Mouse (Mus musculus) MEL (cell line): Measurements from ENCODE around the gene Icam5. TPM values are rescaled to one million over a fixed set of nuclear protein-coding genes. Genes with fewer than 3 reads are reported as not detected.

Experiments
- DNase-seq: peaks from one replicate; pipeline ENCODE4 v3.0.0; 2011; ENCODE audit warnings: low read depth, low spot score
- H3K27ac ChIP-seq: 2 replicates; pipeline ENCODE4 v1.5.1; 2012; ENCODE audit warnings: low read depth, mild to moderate bottlenecking, control low read depth, low read length, moderate library complexity; ENCODE audit not compliant: control insufficient read depth
- H3K27me3 ChIP-seq, 2 experiments: fragments of 150-350 bp in 1 of 2; sonication (generic) in 1 of 2; 2 replicates each; pipeline ENCODE4 v1.6.1; 2012; ENCODE audit warnings: low read length in 2 of 2, mild to moderate bottlenecking in 2 of 2, improper control_type of control experiment in 1 of 2, moderate library complexity in 1 of 2; ENCODE audit not compliant: insufficient read depth in 2 of 2, control insufficient read depth in 1 of 2
- H3K36me3 ChIP-seq, 2 experiments: 2 replicates each; pipeline ENCODE4 v1.6.1; 2012 to 2014; ENCODE audit warnings: low read length in 2 of 2, improper control_type of control experiment in 1 of 2, inconsistent platforms in 1 of 2, mild to moderate bottlenecking in 1 of 2; ENCODE audit not compliant: insufficient read depth in 2 of 2, control insufficient read depth in 1 of 2
- H3K4me1 ChIP-seq, 2 experiments: fragments of 150-350 bp in 1 of 2; sonication (generic) in 1 of 2; 2 replicates each; pipeline ENCODE4 v1.6.1; 2012; ENCODE audit warnings: low read length in 2 of 2, improper control_type of control experiment in 1 of 2, mild to moderate bottlenecking in 1 of 2; ENCODE audit not compliant: insufficient read depth in 2 of 2, control insufficient read depth in 1 of 2
- H3K4me3 ChIP-seq, 2 experiments: fragments of 150-350 bp in 1 of 2; sonication (generic) in 1 of 2; 2 replicates each; pipeline ENCODE4 v1.5.1; 2012; ENCODE audit warnings: low read depth in 2 of 2, low read length in 2 of 2, mild to moderate bottlenecking in 2 of 2, moderate library complexity in 2 of 2, control low read depth in 1 of 2, improper control_type of control experiment in 1 of 2; ENCODE audit not compliant: control insufficient read depth in 1 of 2, insufficient read depth in 1 of 2
- H3K79me2 ChIP-seq: 2 replicates; pipeline ENCODE4 v1.6.1; 2012; ENCODE audit warnings: mild to moderate bottlenecking, low read length, moderate library complexity; ENCODE audit not compliant: control insufficient read depth, poor library complexity, insufficient read depth
- H3K9ac ChIP-seq: 2 replicates; pipeline ENCODE4 v1.6.1; 2012; ENCODE audit warnings: low read depth, mild to moderate bottlenecking, control low read depth, low read length, moderate library complexity; ENCODE audit not compliant: control insufficient read depth, poor library complexity, severe bottlenecking
- H3K9me3 ChIP-seq: fragments of 150-350 bp; sonication (generic); replicated peaks from 2 replicates; pipeline ENCODE4 v1.6.1; 2012; ENCODE audit warnings: mild to moderate bottlenecking, low read length, improper control_type of control experiment, moderate library complexity; ENCODE audit not compliant: insufficient read depth
- CHD1 ChIP-seq: IDR thresholded peaks from 2 replicates; pipeline ENCODE4 v1.6.1; 2012; ENCODE audit warnings: low read depth, mild to moderate bottlenecking, inconsistent platforms, low read length, improper control_type of control experiment
- CTCF ChIP-seq, 3 experiments: IDR thresholded peaks in 2 of 3; conservative IDR thresholded peaks in 1 of 3; 2 replicates each; pipeline ENCODE4 v1.5.1; 2011 to 2012; ENCODE audit warnings: low read length in 3 of 3, low read depth in 2 of 3, mild to moderate bottlenecking in 2 of 3, improper control_type of control experiment in 1 of 3, inconsistent platforms in 1 of 3, mixed read lengths in 1 of 3, moderate library complexity in 1 of 3; ENCODE audit not compliant: control insufficient read depth in 1 of 3, insufficient read depth in 1 of 3, poor library complexity in 1 of 3, severe bottlenecking in 1 of 3
- ELF1 ChIP-seq: IDR thresholded peaks from 2 replicates; pipeline ENCODE4 v1.6.1; 2014; ENCODE audit warnings: low read depth, mild to moderate bottlenecking, inconsistent platforms, low read length, improper control_type of control experiment, moderate library complexity
- EP300 ChIP-seq, 2 experiments: IDR thresholded peaks; 2 replicates each; pipeline ENCODE4 v1.6.1; 2011; ENCODE audit warnings: improper control_type of control experiment in 2 of 2, low read length in 2 of 2, low read depth in 1 of 2, mild to moderate bottlenecking in 1 of 2
- JUND ChIP-seq: IDR thresholded peaks from 2 replicates; pipeline ENCODE4 v1.6.1; 2011; ENCODE audit warnings: low read depth, mild to moderate bottlenecking, improper control_type of control experiment, low read length
- KAT2A ChIP-seq: conservative IDR thresholded peaks from 2 replicates; pipeline ENCODE4 v1.6.1; 2012; ENCODE audit warnings: low read depth, low read length, improper control_type of control experiment, inconsistent platforms
- MAZ ChIP-seq: IDR thresholded peaks from 2 replicates; pipeline ENCODE4 v1.6.1; 2012; ENCODE audit warnings: low read depth, mild to moderate bottlenecking, inconsistent platforms, low read length, improper control_type of control experiment
- MXI1 ChIP-seq: IDR thresholded peaks from 2 replicates; pipeline ENCODE4 v1.6.1; 2011; ENCODE audit warnings: mild to moderate bottlenecking, low read depth, low read length, improper control_type of control experiment
- NELFE ChIP-seq: IDR thresholded peaks from 2 replicates; pipeline ENCODE4 v1.6.1; 2011; ENCODE audit warnings: low read depth, low read length, improper control_type of control experiment
- POLR2A ChIP-seq, 2 experiments: IDR thresholded peaks; 2 replicates each; pipeline ENCODE4 v1.6.1; 2011 to 2012; ENCODE audit warnings: low read length in 2 of 2, mild to moderate bottlenecking in 2 of 2, control low read depth in 1 of 2, improper control_type of control experiment in 1 of 2, low read depth in 1 of 2, moderate library complexity in 1 of 2; ENCODE audit not compliant: control insufficient read depth in 1 of 2, insufficient read depth in 1 of 2, poor library complexity in 1 of 2
- POLR2AphosphoS2 ChIP-seq: IDR thresholded peaks from 2 replicates; pipeline ENCODE4 v1.6.1; 2011; ENCODE audit warnings: low read length, improper control_type of control experiment
- POLR2AphosphoS5 ChIP-seq: IDR thresholded peaks from 2 replicates; pipeline ENCODE4 v1.6.1; 2012; ENCODE audit warnings: low read depth, borderline replicate concordance, mild to moderate bottlenecking, inconsistent platforms, low read length, moderate library complexity, mixed read lengths
- RAD21 ChIP-seq: IDR thresholded peaks from 2 replicates; pipeline ENCODE4 v1.6.1; 2011; ENCODE audit warnings: mild to moderate bottlenecking, low read depth, low read length, improper control_type of control experiment
- TAL1 ChIP-seq: IDR thresholded peaks from 2 replicates; pipeline ENCODE4 v1.6.1; 2012; ENCODE audit warnings: mild to moderate bottlenecking, inconsistent platforms, low read length, moderate library complexity, mixed read lengths
- TBP ChIP-seq: IDR thresholded peaks from 2 replicates; pipeline ENCODE4 v1.8.0; 2011; ENCODE audit warnings: low read depth, low read length, improper control_type of control experiment
- TCF12 ChIP-seq: IDR thresholded peaks from 2 replicates; pipeline ENCODE4 v1.6.1; 2014; ENCODE audit warnings: low read depth, mild to moderate bottlenecking, inconsistent platforms, low read length, improper control_type of control experiment, moderate library complexity
- UBTF ChIP-seq: IDR thresholded peaks from 2 replicates; pipeline ENCODE4 v1.6.1; 2012; ENCODE audit warnings: low read depth, mild to moderate bottlenecking, inconsistent platforms, low read length, improper control_type of control experiment, moderate library complexity, borderline replicate concordance; ENCODE audit not compliant: insufficient read depth
- USF1 ChIP-seq: IDR thresholded peaks from 2 replicates; pipeline ENCODE4 v1.6.1; 2014; ENCODE audit warnings: low read depth, mild to moderate bottlenecking, inconsistent platforms, low read length, improper control_type of control experiment, moderate library complexity
- USF2 ChIP-seq, 2 experiments: IDR thresholded peaks; 2 replicates each; pipeline ENCODE4 v1.6.1; 2011 to 2012; ENCODE audit warnings: improper control_type of control experiment in 2 of 2, low read length in 2 of 2, borderline replicate concordance in 1 of 2, inconsistent platforms in 1 of 2, low read depth in 1 of 2, mild to moderate bottlenecking in 1 of 2; ENCODE audit not compliant: insufficient read depth in 1 of 2
- ZC3H11A ChIP-seq: IDR thresholded peaks from 2 replicates; pipeline ENCODE4 v1.6.1; 2012; ENCODE audit warnings: low read depth, mild to moderate bottlenecking, inconsistent platforms, low read length, improper control_type of control experiment
- ZKSCAN1 ChIP-seq: IDR thresholded peaks from 2 replicates; pipeline ENCODE4 v1.6.1; 2012; ENCODE audit warnings: low read depth, mild to moderate bottlenecking, inconsistent platforms, low read length, improper control_type of control experiment, moderate library complexity
- polyA plus RNA-seq, 2 experiments: library from polyadenylated mRNA; stranded (reverse) in 1 of 2; unstranded in 1 of 2; fragments of >175 nt in 1 of 2; fragments of >200 nt in 1 of 2; gene quantifications; 2 replicates each; pipeline versions ENCODE4 v1.2.1 to v1.2.4; 2012; ENCODE audit warnings: low replicate concordance in 2 of 2, low read depth in 1 of 2; ENCODE audit not compliant: insufficient read length in 2 of 2, insufficient read depth in 1 of 2, missing spikeins in 1 of 2
- total RNA-seq: library from RNA; depleted of rRNA; stranded (reverse); fragments of 300-350 nt; gene quantifications from 2 replicates; pipeline ENCODE4 v1.2.3, GENCODE M21; 2012

The Icam5 gene
- total and polyA plus RNA-seq, 3 experiments: 4.8 to 9.5 TPM; not detected in 1

DNA sequence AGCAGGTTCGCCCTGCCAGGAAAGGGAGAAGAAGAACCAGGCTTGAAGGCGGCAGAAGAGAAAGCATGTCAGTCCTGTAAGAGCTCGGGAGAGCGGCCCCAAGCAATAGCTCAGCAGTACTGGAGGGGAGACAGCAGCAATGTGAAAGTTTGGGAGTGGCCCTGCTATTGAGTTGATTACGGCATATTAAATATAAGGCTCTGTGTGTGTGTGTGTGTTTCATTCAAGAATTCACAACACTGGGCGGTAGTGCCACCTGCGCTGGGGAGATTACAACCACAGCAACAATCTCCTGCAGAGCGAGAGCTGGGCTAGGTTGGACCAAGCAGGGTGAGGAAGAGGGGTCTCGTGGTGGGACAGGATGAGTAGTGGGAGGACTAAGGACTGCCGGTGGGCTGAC lies 19.7 kb downstream of the Icam5 start (continued):
- TF ChIP-seq EP300 (IDR thresholded peaks at IDR 0.05; ENCODE audit: low read depth in 1 of 2, low read length in 2 of 2) (peak; percentile 91 to 93), POLR2A (IDR thresholded peaks at IDR 0.05; ENCODE audit: control insufficient read depth in 1 of 2, insufficient read depth in 1 of 2, low read depth in 1 of 2, low read length in 2 of 2, poor library complexity in 1 of 2) (0 out of 4 replicates have a peak, but pooled peaks of 1 of the 2 experiments have one; percentile 33), UBTF (0 out of 2 replicates have a peak, but pooled peaks have one; percentile 74)

DNA sequence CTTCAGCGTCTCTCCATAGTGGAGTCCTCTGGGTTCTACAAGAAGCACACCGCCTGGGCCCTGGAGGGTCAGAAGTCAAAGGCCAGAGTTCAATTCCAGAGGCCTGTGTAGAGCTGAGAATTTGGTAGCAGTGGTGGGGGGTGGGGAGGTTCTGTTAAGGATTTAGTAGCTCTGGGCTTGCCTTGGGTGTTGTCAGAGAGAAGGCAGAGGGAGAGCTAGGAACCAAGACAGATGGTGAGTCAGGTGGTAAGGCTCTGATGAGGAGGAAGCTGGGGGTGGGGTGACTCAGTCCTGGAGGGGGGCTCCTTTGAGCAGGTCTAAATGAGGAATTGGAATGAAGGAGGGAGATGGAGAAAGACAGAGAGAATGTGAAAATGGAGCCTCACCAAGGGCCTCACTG lies 31.1 kb downstream of the Icam5 start:
- Histone ChIP-seq H3K27ac (no peak overlapping the region), H3K9ac (no peak overlapping the region), H3K79me2 (no peaks in the 10 kb centered on the region), H3K4me1 (no peaks in the 10 kb centered on the region), H3K9me3 (no peaks in the 10 kb centered on the region), H3K27me3 (no peaks in the 10 kb centered on the region), H3K36me3 (peaks cover 0 to 13% of the 10 kb centered on the region in 2 experiments; a peak in 2 of 4 replicates), H3K4me3 (no peak overlapping the region)
- no peak for DNase-seq
- TF ChIP-seq USF2 (IDR thresholded peaks at IDR 0.05; ENCODE audit: borderline replicate concordance in 1 of 2, insufficient read depth in 1 of 2, low read depth in 1 of 2, low read length in 2 of 2) (0 out of 4 replicates have a peak, but pooled peaks of 1 of the 2 experiments have one; percentile 10), KAT2A (no peak)

DNA sequence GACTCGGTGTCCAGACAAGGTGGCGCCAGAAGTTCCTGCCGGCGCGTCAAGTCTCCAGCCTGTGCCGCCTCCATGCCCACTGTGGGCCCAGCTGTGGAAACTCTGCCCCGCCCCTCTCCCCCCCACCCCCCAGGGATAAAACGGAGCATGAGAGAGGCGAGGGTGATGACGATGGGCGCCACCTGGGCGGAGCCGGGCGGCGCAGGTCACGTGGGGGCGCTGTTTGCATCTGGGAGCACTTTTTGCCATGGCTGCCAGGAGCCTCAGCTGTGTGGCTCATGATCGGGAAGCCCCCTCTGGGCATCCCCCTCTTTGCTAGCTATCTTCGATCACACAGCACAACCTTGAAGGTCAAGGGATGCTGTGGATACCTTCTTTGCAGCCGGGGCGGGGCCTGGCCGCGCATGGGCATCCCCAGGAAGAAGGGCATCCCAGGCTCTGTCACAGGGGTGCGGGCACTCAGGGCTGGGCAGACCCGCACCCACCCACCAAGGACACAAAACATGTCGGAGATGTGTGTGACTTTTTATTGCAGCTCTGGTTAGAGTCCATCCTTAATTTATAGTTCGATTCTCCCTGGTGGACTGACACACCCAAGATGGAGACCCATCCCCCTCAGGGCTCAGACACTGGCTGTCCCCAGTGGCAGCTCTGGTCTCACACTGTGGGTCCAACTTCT lies 35.3 kb downstream of the Icam5 start, which contains the start of gene Zglp1:
Gene Zglp1, minus strand, starts transcription at position 88 of the 679 bp plus-strand sequence.
- H3K4me3 ChIP-seq: no peak within 1 kb of the TSS
- H3K9me3 ChIP-seq: no peaks in the 10 kb centered on the region
- TF ChIP-seq CTCF (IDR thresholded peaks at IDR 0.05 in 2 of 3, conservative IDR thresholded peaks at IDR 0.05 in 1 of 3; ENCODE audit: control insufficient read depth in 1 of 3, insufficient read depth in 1 of 3, low read depth in 2 of 3, low read length in 3 of 3, poor library complexity in 1 of 3, severe bottlenecking in 1 of 3) (peak in 1 of 3 experiments; percentile 31; a peak in 2 of 6 replicates), MAZ (no peak)
- H3K27me3 ChIP-seq: no peaks in the 10 kb centered on the region
- no peak within 1 kb of the TSS for H3K9ac ChIP-seq
- no peak within 1 kb of the TSS for H3K27ac ChIP-seq
- H3K4me1 ChIP-seq: peaks cover 2 to 10% of the 10 kb centered on the region in 2 experiments; a peak in 3 of 4 replicates
- peaks cover 20% of the 10 kb centered on the region for H3K79me2 ChIP-seq
- DNase-seq: no peak
- H3K36me3 ChIP-seq: peaks cover 7 to 30% of the 10 kb centered on the region in 2 experiments

DNA sequence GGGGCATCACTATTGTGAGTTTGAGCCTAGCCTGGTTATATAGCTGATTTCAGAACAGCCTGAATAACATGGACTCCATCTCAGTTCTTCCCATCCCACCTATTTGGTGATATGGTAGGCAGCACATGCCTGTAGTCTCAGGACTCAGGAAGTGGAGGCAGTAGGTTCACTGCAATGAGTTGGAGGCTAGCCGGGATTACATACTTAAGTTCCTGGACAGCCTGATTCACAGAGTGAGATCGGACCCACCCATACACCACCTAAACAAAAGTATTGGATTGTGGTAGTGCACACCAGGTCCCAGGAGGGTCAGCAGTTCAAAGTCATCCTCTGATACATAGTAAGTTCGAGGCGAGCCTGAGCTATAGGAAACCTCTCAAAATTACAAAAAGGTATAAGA lies 40.8 kb downstream of the Icam5 start:
- Histone ChIP-seq H3K4me1 (peaks cover 9 to 17% of the 10 kb centered on the region in 2 experiments; a peak in 3 of 4 replicates), H3K4me3 (peak overlapping the region; percentile 54 to 62), H3K79me2 (peaks cover 35% of the 10 kb centered on the region), H3K27ac (peak overlapping the region; percentile 52), H3K27me3 (no peaks in the 10 kb centered on the region), H3K9me3 (no peaks in the 10 kb centered on the region), H3K36me3 (peaks cover 19 to 24% of the 10 kb centered on the region in 2 experiments), H3K9ac (peak overlapping the region; percentile 68)
- peak; percentile 83 for DNase-seq
- no peak for TF ChIP-seq TAL1
- no peak for TF ChIP-seq JUND
- TF ChIP-seq RAD21: no peak; the same call in 1 of the 2 replicates
- TF ChIP-seq TCF12: no peak
- TF ChIP-seq CHD1: peak; percentile 59; the same call in 1 of the 2 replicates
- no peak; the same call in 1 of the 2 replicates for TF ChIP-seq POLR2AphosphoS5
- TF ChIP-seq POLR2AphosphoS2: no peak
- TF ChIP-seq USF1: 0 out of 2 replicates have a peak, but pooled peaks have one; percentile 22
- TF ChIP-seq EP300 (IDR thresholded peaks at IDR 0.05; ENCODE audit: low read depth in 1 of 2, low read length in 2 of 2): 0 out of 4 replicates have a peak, but pooled peaks of 1 of the 2 experiments have one; percentile 26
- no peak for TF ChIP-seq POLR2A (IDR thresholded peaks at IDR 0.05; ENCODE audit: control insufficient read depth in 1 of 2, insufficient read depth in 1 of 2, low read depth in 1 of 2, low read length in 2 of 2, poor library complexity in 1 of 2)
- no peak for TF ChIP-seq MXI1
- peak; percentile 60 for TF ChIP-seq ELF1
- TF ChIP-seq UBTF: no peak
- no peak for TF ChIP-seq ZKSCAN1
- TF ChIP-seq TBP: peak; percentile 41; the same call in 1 of the 2 replicates
- TF ChIP-seq ZC3H11A: no peak
- no peak for TF ChIP-seq NELFE
